Mouse (Mus musculus) kidney, embryonic 16.5 days (tissue): ENCODE measurements around the gene Ccl28. TPM values are rescaled to one million over a fixed set of nuclear protein-coding genes. Genes with fewer than 3 reads are reported as not detected.

Source experiments
- polyA plus RNA-seq: library from polyadenylated mRNA; unstranded; fragments of >200 nt; fragmentation: Nextera tagmentation; extraction: Ambion mirVana; gene quantifications from 2 replicates; pipeline ENCODE4 v1.2.1, GENCODE M21; 2015

Ccl28 gene
- polyA plus RNA-seq, 1 experiment from 2014 or later: 0.15 TPM

Other genes starting within 250 kb of the Ccl28 start
- gene Paip1, start 195.2 kb upstream of the Ccl28 start, polyA plus RNA-seq: 66.2 and 81.1 TPM in 2 replicates
- gene 4833420G17Rik, start 161.1 kb upstream of the Ccl28 start, polyA plus RNA-seq: 59.7 and 64.6 TPM in 2 replicates
- gene Tmem267, start 135.8 kb upstream of the Ccl28 start, polyA plus RNA-seq: 1.5 and 1.6 TPM in 2 replicates
- 0.79 and 1.5 TPM in 2 replicates for gene 3110070M22Rik, start 135.4 kb upstream of the Ccl28 start, polyA plus RNA-seq
- 202 and 204 TPM in 2 replicates for gene Hmgcs1, start 66.6 kb downstream of the Ccl28 start, polyA plus RNA-seq
- 1.3 and 1.4 TPM in 2 replicates for gene Nim1k, start 132.1 kb downstream of the Ccl28 start, polyA plus RNA-seq
- 28.3 and 30.3 TPM in 2 replicates for gene Zfp131, start 167.1 kb downstream of the Ccl28 start, polyA plus RNA-seq
- gene AF067063, start 206.4 kb downstream of the Ccl28 start, polyA plus RNA-seq: not detected in 2 replicates
- gene D13Ertd608e, start 212.2 kb downstream of the Ccl28 start, polyA plus RNA-seq: not detected in 2 replicates